Mouse (Mus musculus) monocyte, adult 2 months (primary cell): ENCODE data around the gene Amotl1.
"Not testable (repeated sequence)": the region's sequence is repeated elsewhere in the genome, so short reads cannot be mapped to it uniquely, and the experiment has no call there.

Experiments used
- DNase-seq, 2 experiments: peaks; one replicate each; pipeline ENCODE4 v3.0.0; 2022; ENCODE audit warnings: low spot score in 2 of 2, low read depth in 1 of 2

The Amotl1 gene

GRCm38 (mm10) chr9:14644956-14645355, at the start of gene Amotl1:
Gene Amotl1, minus strand, starts transcription at chr9:14645056.
- no peak for DNase-seq

- no peak for DNase-seq
Observed at GRCm38 (mm10) chr9:14689376-14690108, 44.7 kb upstream of the Amotl1 start.

GRCm38 (mm10) chr9:14684363-14684762, 39.5 kb upstream of the Amotl1 start:
- no peak for DNase-seq

- DNase-seq, result no peak
Observed at GRCm38 (mm10) chr9:14682741-14683140, 37.9 kb upstream of the Amotl1 start.

GRCm38 (mm10) chr9:14680584-14680983, 35.7 kb upstream of the Amotl1 start:
- DNase-seq, result no peak

- no peak for DNase-seq
Observed at GRCm38 (mm10) chr9:14675707-14676691, 31.1 kb upstream of the Amotl1 start.

GRCm38 (mm10) chr9:14674506-14674905, 29.6 kb upstream of the Amotl1 start:
- DNase-seq, result no peak

GRCm38 (mm10) chr9:14673109-14673508, 28.3 kb upstream of the Amotl1 start:
- no peak for DNase-seq

- DNase-seq, result not testable (repeated sequence)
Observed at GRCm38 (mm10) chr9:14671965-14672364, 27.1 kb upstream of the Amotl1 start.

- DNase-seq, result no peak
Observed at GRCm38 (mm10) chr9:14668382-14668781, 23.5 kb upstream of the Amotl1 start.

GRCm38 (mm10) chr9:14666071-14666470, 21.2 kb upstream of the Amotl1 start:
- no peak for DNase-seq

- no peak for DNase-seq
Observed at GRCm38 (mm10) chr9:14663591-14663990, 18.7 kb upstream of the Amotl1 start.

- DNase-seq, result no peak
Observed at GRCm38 (mm10) chr9:14662876-14663275, 18.0 kb upstream of the Amotl1 start.

GRCm38 (mm10) chr9:14662138-14662537, 17.3 kb upstream of the Amotl1 start:
- DNase-seq, result no peak

- DNase-seq, result no peak
Observed at GRCm38 (mm10) chr9:14657926-14658325, 13.1 kb upstream of the Amotl1 start.

GRCm38 (mm10) chr9:14654010-14654409, 9.2 kb upstream of the Amotl1 start:
- no peak for DNase-seq

GRCm38 (mm10) chr9:14652761-14653160, 7.9 kb upstream of the Amotl1 start:
- no peak for DNase-seq

- no peak for DNase-seq
Observed at GRCm38 (mm10) chr9:14647849-14648248, 3.0 kb upstream of the Amotl1 start.

GRCm38 (mm10) chr9:14646641-14647040, 1.8 kb upstream of the Amotl1 start:
- no peak for DNase-seq

- no peak for DNase-seq
Observed at GRCm38 (mm10) chr9:14646061-14646460, 1.2 kb upstream of the Amotl1 start.

GRCm38 (mm10) chr9:14643328-14643727, 1.5 kb downstream of the Amotl1 start:
- no peak for DNase-seq
